Mouse (Mus musculus) brain, embryonic 14.5 days (tissue): Measurements from ENCODE around the gene Prickle2. TPM values are rescaled to one million over a fixed set of nuclear protein-coding genes. Genes with fewer than 3 reads are reported as not detected.

Source experiments
- DNase-seq: peaks from one replicate; pipeline ENCODE4 v3.0.0-alpha.2; 2011; ENCODE audit warnings: low read depth
- CTCF ChIP-seq: fragments of 200-500 bp; IDR thresholded peaks from 2 replicates; pipeline ENCODE4 v1.5.1; 2012; ENCODE audit warnings: inconsistent platforms, mild to moderate bottlenecking, moderate library complexity, borderline replicate concordance; ENCODE audit not compliant: insufficient read depth, insufficient read length; ENCODE audit errors: extremely low read depth
- POLR2A ChIP-seq: fragments of 200-500 bp; IDR thresholded peaks from 2 replicates; pipeline ENCODE4 v1.6.1; 2012; ENCODE audit warnings: mild to moderate bottlenecking, inconsistent platforms, borderline replicate concordance; ENCODE audit not compliant: poor library complexity, insufficient read depth, insufficient read length, severe bottlenecking; ENCODE audit errors: extremely low read depth
- polyA plus RNA-seq: library from polyadenylated mRNA; depleted of rRNA; stranded (reverse); fragments of >200 nt; gene quantifications from 2 replicates; pipeline ENCODE4 v1.2.3, GENCODE M21; 2012; rRNA removed

Prickle2 gene
- polyA plus RNA-seq = 9.3 and 17.8 TPM in 2 replicates

DNA sequence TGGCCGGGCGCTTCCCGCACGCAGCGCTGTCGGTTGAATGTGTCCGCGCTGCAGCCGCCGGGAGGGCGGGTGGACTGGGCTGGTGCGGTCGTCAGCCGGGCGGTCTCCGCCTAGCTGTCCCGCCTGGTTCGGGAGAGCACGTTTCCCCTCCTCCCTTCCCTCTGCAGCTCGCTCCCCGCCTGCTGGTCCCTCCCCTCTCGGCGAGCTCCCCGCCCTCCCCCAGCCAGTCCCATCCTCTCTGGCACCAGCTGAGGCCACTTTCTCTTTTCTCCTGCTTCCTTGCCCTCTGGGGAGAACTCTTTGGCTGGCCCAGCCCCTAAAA is at the start of gene Prickle2:
TSS of gene Prickle2 (minus strand) at position 11 of the 322 bp plus-strand sequence.
- DNase-seq = peak; percentile 87
- TF ChIP-seq CTCF (no peak), POLR2A (peak; percentile 33; the same call in 1 of the 2 replicates)

- DNase-seq = peak; percentile 81
- TF ChIP-seq CTCF (no peak), POLR2A (no peak)
Observed at GRCm38 (mm10) chr6:92752737-92753136, 46.8 kb upstream of the Prickle2 start.

DNA sequence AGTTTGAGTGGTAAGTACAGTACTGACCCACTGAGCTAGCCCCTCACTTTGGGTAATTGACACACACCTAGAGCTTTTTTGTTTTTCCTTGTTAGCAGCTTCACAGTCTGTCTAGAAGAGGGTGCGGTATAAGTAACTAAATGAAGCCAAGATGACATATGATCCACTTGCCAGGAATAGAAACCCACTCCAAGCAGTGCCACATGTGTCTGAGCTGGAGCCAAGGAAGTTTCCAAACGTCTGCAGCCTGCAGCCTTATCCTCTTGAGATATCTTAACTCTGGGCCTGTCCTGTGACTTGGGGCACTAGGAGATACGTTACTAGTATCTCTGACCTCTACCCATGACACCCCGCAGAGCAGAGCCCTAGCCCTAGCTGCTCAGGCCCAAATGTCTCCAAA is 43.5 kb upstream of the Prickle2 start:
- no peak for TF ChIP-seq CTCF
- no peak for TF ChIP-seq POLR2A
- no peak for DNase-seq

DNA sequence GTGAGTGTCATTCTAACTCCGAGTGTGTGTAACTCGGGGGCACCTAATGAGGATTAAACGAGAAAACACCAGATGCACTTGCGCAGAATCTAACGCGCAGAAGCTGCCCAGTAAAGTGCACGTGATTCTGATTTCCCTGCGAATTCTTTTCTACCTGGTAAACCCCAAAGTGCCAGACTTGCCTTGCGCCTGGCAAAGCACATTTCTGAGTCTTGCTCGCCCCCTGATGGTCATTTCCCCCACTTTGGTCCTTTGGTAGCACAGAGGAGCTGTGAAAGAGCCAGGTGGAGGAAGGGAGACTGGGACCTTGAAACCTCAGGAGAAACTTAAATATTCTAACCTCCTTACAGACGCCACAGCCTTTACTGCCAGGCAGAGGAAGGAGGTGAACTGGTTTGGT is 37.6 kb upstream of the Prickle2 start:
- TF ChIP-seq POLR2A = no peak
- peak; percentile 81 for TF ChIP-seq CTCF
- DNase-seq = peak; percentile 87

DNA sequence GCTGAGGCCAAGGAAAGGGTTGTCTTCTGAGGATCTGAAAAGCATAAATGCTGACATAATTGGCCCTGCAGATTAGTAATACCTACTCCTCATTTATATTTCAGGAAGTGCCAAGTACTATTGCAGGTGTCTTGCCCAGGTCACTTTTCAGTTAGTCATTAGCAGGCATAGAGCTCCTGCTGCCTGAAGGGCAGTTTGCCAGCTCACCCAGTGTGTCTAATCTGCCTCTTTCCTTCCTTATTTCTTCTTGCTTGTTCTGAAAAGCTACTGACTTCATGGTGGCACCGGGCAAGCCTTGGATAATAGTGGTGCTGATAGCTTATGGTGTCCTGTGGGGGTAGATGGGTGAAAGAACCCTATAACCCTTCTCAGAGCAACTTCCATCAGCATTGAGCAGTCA is 31.2 kb upstream of the Prickle2 start:
- TF ChIP-seq CTCF (no peak), POLR2A (no peak)
- DNase-seq = no peak

GRCm38 (mm10) chr6:92733651-92734050 is 27.7 kb upstream of the Prickle2 start:
- TF ChIP-seq CTCF (no peak), POLR2A (no peak)
- DNase-seq = no peak

DNA sequence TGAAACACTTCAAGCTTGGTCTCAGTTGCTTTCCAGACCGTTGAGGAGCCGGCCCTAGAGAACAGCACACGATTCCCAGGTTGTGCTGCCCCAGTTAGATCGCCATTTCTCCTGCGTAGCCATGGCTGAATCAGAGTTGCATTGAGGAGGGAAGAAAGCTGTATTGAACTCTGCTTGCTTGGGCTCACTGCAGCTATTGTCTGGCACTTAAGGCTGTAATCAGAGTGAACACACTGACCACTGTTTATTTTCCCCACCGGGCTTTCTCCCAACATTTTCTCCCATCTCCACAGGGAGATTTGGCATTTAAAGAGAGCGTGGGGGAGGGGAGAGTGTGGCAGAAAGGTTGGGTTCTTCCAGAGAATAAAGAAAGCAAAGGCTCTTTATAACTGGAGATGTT is 22.6 kb upstream of the Prickle2 start:
- DNase-seq = peak; percentile 52
- TF ChIP-seq POLR2A (no peak), CTCF (no peak)

- no peak for TF ChIP-seq POLR2A
- peak; percentile 96 for TF ChIP-seq CTCF
- DNase-seq = peak; percentile 91
Observed at GRCm38 (mm10) chr6:92728084-92728483, 22.1 kb upstream of the Prickle2 start.

GRCm38 (mm10) chr6:92727351-92727986 is 21.5 kb upstream of the Prickle2 start:
- TF ChIP-seq CTCF = no peak
- no peak for TF ChIP-seq POLR2A
- peak; percentile 67 for DNase-seq

DNA sequence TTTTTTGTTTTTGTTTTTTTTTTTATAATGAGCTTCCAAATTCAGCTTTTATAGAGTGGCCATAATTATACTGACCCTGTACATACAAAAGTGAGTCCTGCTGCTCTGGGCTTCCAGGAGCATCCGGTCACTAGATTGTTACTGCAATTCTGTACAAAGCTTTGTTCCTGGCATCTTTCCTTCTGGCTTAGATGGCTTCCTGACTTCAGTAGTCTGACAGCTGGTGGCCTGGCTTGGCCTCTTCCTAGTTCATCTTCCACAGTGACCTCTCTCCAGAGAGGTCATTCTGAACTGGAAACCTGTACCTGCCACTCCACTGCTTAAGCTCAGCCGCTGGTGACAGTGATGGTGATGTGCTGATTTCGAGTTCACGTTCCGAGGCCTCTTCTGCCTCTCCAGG is 20.2 kb upstream of the Prickle2 start:
- TF ChIP-seq CTCF (no peak), POLR2A (no peak)
- DNase-seq = no peak

DNA sequence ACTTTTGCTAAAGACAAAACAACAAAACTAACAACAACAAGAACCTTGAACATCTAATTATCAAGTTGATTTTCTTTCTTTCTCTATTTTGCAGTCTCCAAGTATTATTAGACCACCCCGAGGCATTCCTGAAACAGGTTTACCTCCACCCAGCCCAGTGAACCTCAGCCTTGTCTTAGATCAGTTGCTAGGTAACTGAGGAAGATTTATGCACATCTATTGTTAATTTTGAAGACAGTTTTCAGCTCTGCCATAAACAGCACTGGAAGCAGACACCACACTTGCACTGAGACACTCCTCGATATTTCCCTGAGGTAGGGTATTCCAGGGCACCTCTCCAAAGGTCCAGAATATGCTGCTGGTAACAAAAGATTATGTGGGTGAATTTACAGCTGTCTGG is 18.4 kb upstream of the Prickle2 start:
- DNase-seq = peak; percentile 55
- TF ChIP-seq CTCF (no peak), POLR2A (no peak)

DNA sequence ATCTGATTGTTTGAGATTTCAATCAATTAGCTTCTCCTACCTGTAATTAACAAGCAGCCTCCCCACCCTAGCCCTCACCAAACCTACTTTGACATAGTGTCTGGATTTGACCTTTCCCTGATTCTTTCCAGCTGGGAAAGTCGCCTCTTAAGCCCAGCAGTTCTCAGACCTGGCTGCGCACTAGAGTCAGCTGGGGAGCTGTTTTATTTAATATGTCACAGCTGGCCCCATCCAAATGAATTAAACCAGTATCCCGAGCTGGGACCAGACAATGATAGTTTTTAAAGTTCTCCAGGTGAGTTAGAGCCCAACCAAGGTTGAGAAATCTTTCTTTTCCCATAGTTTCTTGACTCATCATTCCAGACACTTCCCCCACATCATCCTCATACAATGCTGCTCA is 9.9 kb upstream of the Prickle2 start:
- no peak for TF ChIP-seq CTCF
- TF ChIP-seq POLR2A = no peak
- DNase-seq = no peak

DNA sequence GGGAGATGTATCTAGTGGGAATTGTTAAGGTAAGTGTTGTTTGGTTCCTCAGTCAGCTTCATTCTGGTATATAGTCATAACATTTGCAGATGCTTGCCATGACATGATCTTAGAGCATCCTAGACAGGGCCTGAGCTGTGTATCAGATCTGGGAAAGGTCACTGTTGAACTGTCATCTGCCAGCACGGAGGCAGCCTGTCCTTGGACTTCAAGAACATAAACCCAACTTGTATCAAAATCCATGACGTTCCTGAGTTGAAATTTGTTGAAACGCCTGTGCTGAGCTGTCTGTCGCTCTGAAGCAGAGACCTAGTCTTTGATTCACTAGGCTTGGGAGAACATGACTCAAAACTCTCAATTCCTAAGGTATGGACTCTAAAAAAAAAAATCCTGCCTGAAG is 8.8 kb upstream of the Prickle2 start:
- no peak for DNase-seq
- TF ChIP-seq POLR2A (no peak), CTCF (no peak)

DNA sequence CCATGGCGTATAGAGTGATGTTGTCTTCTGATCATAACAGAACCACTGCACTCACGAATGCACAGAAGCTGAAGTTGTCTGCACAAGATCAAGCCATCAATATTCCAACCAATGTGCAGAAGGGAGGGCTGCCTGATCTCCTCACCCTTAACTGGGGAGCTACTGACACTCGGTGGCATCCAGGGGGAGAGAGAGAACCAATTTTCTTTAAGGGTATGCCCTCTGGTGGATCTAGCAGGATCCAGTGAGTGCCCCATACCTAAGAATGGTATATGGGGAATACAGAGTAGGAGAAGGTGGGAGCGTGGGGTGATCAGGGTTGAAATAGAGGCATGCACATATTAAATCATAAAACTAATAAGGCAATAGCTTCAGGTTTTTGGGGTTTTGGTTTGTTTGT is 2.2 kb upstream of the Prickle2 start:
- TF ChIP-seq CTCF = peak; percentile 18; the same call in 1 of the 2 replicates
- no peak for TF ChIP-seq POLR2A
- DNase-seq = no peak
